Mouse (Mus musculus): ENCODE measurements at regions not wholly inside any gene's neighbourhood (a gene's known extent, or its start where the extent isn't known, plus 50 kb on each side); places are given as distances from the start of the nearest gene placed in this dataset.

DNA sequence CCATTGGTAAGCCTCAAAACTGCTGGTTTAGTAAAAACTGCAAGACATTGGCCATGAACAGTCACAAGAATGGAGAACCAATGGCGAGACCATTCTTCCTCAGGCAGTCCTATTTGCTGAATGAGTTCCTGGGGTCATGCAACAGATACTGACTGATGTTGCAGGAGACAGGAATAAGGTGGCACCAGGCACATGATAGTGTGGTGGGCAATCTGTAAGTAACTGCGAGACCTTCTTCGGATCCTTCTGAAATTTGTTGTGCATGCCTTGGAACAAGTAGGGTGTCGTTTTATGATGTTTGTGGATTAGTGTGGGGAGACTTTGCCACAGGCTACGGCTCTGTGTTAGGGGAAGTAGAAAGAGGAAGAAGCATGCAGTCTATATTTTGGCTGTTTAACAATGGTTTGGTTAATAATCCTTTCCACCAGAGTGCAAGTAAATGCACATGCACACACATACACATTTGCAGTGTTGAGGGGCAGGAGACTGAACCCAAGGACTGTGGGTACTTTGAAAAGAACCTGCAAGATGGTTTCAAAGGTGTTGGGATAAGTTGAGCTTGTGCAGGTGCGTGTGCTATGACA, 194.9 kb downstream of the Mex3b start (continued):
- TF ChIP-seq POLR2AphosphoS5 (IDR thresholded peaks at IDR 0.05; ENCODE audit: borderline replicate concordance, low read depth, low read length): no peak
- no peak for TF ChIP-seq ELF1 (IDR thresholded peaks at IDR 0.05; ENCODE audit: low read depth, low read length)
- TF ChIP-seq MAX (IDR thresholded peaks at IDR 0.05; ENCODE audit: low read length): peak; percentile 62
- no peak for TF ChIP-seq MEF2A (IDR thresholded peaks at IDR 0.05; ENCODE audit: extremely low read depth, insufficient replicate concordance, low read depth, low read length, poor library complexity, severe bottlenecking)
- no peak for TF ChIP-seq GABPA (IDR thresholded peaks at IDR 0.05; ENCODE audit: low read depth, low read length)
- TF ChIP-seq MAZ (IDR thresholded peaks at IDR 0.05; ENCODE audit: low read depth, low read length): no peak
- peak; percentile 48; the same call in 1 of the 2 replicates for TF ChIP-seq MXI1 (IDR thresholded peaks at IDR 0.05; ENCODE audit: low read depth, low read length)
- no peak for TF ChIP-seq CTCF (IDR thresholded peaks at IDR 0.05 in 2 of 3, conservative IDR thresholded peaks at IDR 0.05 in 1 of 3; ENCODE audit: control insufficient read depth in 1 of 3, insufficient read depth in 1 of 3, low read depth in 2 of 3, low read length in 3 of 3, poor library complexity in 1 of 3, severe bottlenecking in 1 of 3)
- no peak for TF ChIP-seq NELFE (IDR thresholded peaks at IDR 0.05; ENCODE audit: low read depth, low read length)

DNA sequence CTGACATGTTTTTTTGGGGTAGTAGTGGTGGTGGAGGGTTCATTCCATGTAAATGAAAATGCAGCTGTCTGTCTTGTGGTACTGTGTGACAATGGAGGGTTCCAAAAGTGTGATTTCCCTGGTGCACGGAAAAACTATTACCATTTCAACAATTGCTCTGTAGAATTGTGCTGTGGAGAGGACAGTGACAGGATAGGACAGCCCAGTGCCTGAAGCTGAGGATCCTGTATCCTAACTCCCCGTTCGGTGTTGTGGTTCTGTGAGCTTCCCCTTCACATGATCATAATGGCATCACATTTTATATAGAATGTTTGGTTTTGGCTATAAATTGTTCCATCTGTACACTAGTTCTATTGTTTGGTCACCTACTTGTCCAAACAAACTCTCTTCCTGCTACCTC, 196.4 kb downstream of the Mex3b start:
- H3K79me2 ChIP-seq (ENCODE audit: control insufficient read depth, insufficient read depth, low read length, poor library complexity): no peaks in the 10 kb centered on the region
- H3K27ac ChIP-seq (ENCODE audit: control insufficient read depth, low read depth, low read length): no peak overlapping the region
- no peaks in the 10 kb centered on the region for H3K9me3 ChIP-seq (replicated peaks; ENCODE audit: insufficient read depth, low read length)
- no peak for TF ChIP-seq ZC3H11A (IDR thresholded peaks at IDR 0.05; ENCODE audit: low read depth, low read length)
- H3K4me1 ChIP-seq (ENCODE audit: control insufficient read depth in 1 of 2, insufficient read depth in 2 of 2, low read length in 2 of 2): peaks cover 6 to 32% of the 10 kb centered on the region in 2 experiments; a peak in 3 of 4 replicates
- H3K9ac ChIP-seq (ENCODE audit: control insufficient read depth, low read depth, low read length, poor library complexity, severe bottlenecking): no peak overlapping the region
- no peak overlapping the region for H3K4me3 ChIP-seq (ENCODE audit: control insufficient read depth in 1 of 2, insufficient read depth in 1 of 2, low read depth in 2 of 2, low read length in 2 of 2)
- peaks cover 0 to 14% of the 10 kb centered on the region in 2 experiments; a peak in 2 of 4 replicates for H3K36me3 ChIP-seq (ENCODE audit: control insufficient read depth in 1 of 2, insufficient read depth in 2 of 2, low read length in 2 of 2)
- no peak for DNase-seq (ENCODE audit: low read depth, low spot score)
- H3K27me3 ChIP-seq (ENCODE audit: control insufficient read depth in 1 of 2, insufficient read depth in 2 of 2, low read length in 2 of 2): no peaks in the 10 kb centered on the region

DNA sequence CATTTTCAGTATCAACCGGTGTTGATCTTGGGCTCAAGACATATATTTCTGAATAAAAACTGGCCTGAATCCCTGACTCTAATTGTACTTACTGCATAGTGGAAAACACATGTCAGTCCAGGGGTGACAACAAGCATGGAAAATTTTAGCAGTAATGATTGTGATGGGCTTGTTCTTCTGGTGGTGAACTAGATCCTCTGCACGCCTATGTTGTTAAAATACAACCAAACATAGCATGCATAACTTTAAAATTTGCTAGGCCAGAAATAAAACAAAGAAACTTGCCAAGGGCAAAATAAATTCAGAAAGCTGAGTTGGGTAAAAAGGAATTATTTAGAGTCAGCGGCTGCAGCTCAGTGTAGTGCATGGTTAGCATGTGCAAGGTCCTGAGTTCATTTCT, 198.2 kb downstream of the Mex3b start:
- H3K79me2 ChIP-seq (ENCODE audit: control insufficient read depth, insufficient read depth, low read length, poor library complexity): no peaks in the 10 kb centered on the region
- no peak overlapping the region for H3K27ac ChIP-seq (ENCODE audit: control insufficient read depth, low read depth, low read length)
- no peaks in the 10 kb centered on the region for H3K9me3 ChIP-seq (replicated peaks; ENCODE audit: insufficient read depth, low read length)
- H3K4me1 ChIP-seq (ENCODE audit: control insufficient read depth in 1 of 2, insufficient read depth in 2 of 2, low read length in 2 of 2): peaks cover 6 to 28% of the 10 kb centered on the region in 2 experiments; a peak in 3 of 4 replicates
- H3K9ac ChIP-seq (ENCODE audit: control insufficient read depth, low read depth, low read length, poor library complexity, severe bottlenecking): no peak overlapping the region
- DNase-seq (ENCODE audit: low read depth, low spot score): no peak
- no peaks in the 10 kb centered on the region for H3K27me3 ChIP-seq (ENCODE audit: control insufficient read depth in 1 of 2, insufficient read depth in 2 of 2, low read length in 2 of 2)
- H3K36me3 ChIP-seq (ENCODE audit: control insufficient read depth in 1 of 2, insufficient read depth in 2 of 2, low read length in 2 of 2): peaks cover 0 to 11% of the 10 kb centered on the region in 2 experiments; a peak in 2 of 4 replicates
- H3K4me3 ChIP-seq (ENCODE audit: control insufficient read depth in 1 of 2, insufficient read depth in 1 of 2, low read depth in 2 of 2, low read length in 2 of 2): no peak overlapping the region
- TF ChIP-seq MXI1 (IDR thresholded peaks at IDR 0.05; ENCODE audit: low read depth, low read length) (no peak), TAL1 (IDR thresholded peaks at IDR 0.05; ENCODE audit: low read length) (no peak), ZC3H11A (IDR thresholded peaks at IDR 0.05; ENCODE audit: low read depth, low read length) (no peak), SMC3 (IDR thresholded peaks at IDR 0.05; ENCODE audit: low read depth, low read length) (no peak), ZKSCAN1 (IDR thresholded peaks at IDR 0.05; ENCODE audit: low read depth, low read length) (no peak), E2F4 (IDR thresholded peaks at IDR 0.05; ENCODE audit: borderline replicate concordance, low read depth, low read length) (no peak), BHLHE40 (IDR thresholded peaks at IDR 0.05; ENCODE audit: borderline replicate concordance, low read depth, low read length) (no peak), RAD21 (IDR thresholded peaks at IDR 0.05; ENCODE audit: low read depth, low read length) (no peak), JUND (IDR thresholded peaks at IDR 0.05; ENCODE audit: low read depth, low read length) (no peak), POLR2AphosphoS5 (IDR thresholded peaks at IDR 0.05; ENCODE audit: borderline replicate concordance, low read depth, low read length) (no peak), SIN3A (IDR thresholded peaks at IDR 0.05; ENCODE audit: low read length) (no peak), ZMIZ1 (IDR thresholded peaks at IDR 0.05; ENCODE audit: low read depth, low read length) (no peak), MAZ (IDR thresholded peaks at IDR 0.05; ENCODE audit: low read depth, low read length) (no peak), ZNF384 (IDR thresholded peaks at IDR 0.05; ENCODE audit: low read depth, low read length) (no peak), GATA1 (IDR thresholded peaks at IDR 0.05; ENCODE audit: low read depth, low read length) (no peak)
